Mouse (Mus musculus) liver, embryonic 15.5 days (tissue): ENCODE measurements around the gene Slc1a6. TPM values are rescaled to one million over a fixed set of nuclear protein-coding genes. Genes with fewer than 3 reads are reported as not detected.
A peak's percentile ranks its signal among the peaks of the same experiment; 100 is the strongest.

Experiments
- ATAC-seq: fragments of 200-750 bp; cut with Nextera tagmentation; 2 replicates; pipeline ENCODE4 v1.8.0; 2017; ENCODE audit warnings: moderate number of reproducible peaks, mild to moderate bottlenecking, moderate library complexity; ENCODE audit not compliant: insufficient read depth
- H3K27ac ChIP-seq: fragments of 300-500 bp; sonication (generic); replicated peaks from 2 replicates; pipeline ENCODE4 v1.5.1; 2015; ENCODE audit warnings: mild to moderate bottlenecking, inconsistent platforms
- H3K27me3 ChIP-seq: fragments of 300-500 bp; sonication (generic); 2 replicates; pipeline ENCODE4 v1.6.1; 2015; ENCODE audit warnings: mild to moderate bottlenecking, inconsistent platforms
- H3K36me3 ChIP-seq: fragments of 300-500 bp; sonication (generic); replicated peaks from 2 replicates; pipeline ENCODE4 v1.6.1; 2015; ENCODE audit warnings: moderate library complexity, mild to moderate bottlenecking, inconsistent platforms
- H3K4me1 ChIP-seq: fragments of 300-500 bp; sonication (generic); replicated peaks from 2 replicates; pipeline ENCODE4 v1.6.1; 2015; ENCODE audit warnings: inconsistent platforms
- H3K4me2 ChIP-seq: fragments of 300-500 bp; sonication (generic); 2 replicates; pipeline ENCODE4 v1.6.1; 2015; ENCODE audit warnings: moderate library complexity, mild to moderate bottlenecking, inconsistent platforms
- H3K4me3 ChIP-seq: fragments of 300-500 bp; sonication (generic); replicated peaks from 2 replicates; pipeline ENCODE4 v1.5.1; 2015; ENCODE audit warnings: mild to moderate bottlenecking, inconsistent platforms
- H3K9ac ChIP-seq: fragments of 300-500 bp; sonication (generic); 2 replicates; pipeline ENCODE4 v1.6.1; 2015; ENCODE audit warnings: moderate library complexity, mild to moderate bottlenecking, inconsistent platforms
- H3K9me3 ChIP-seq: fragments of 300-500 bp; sonication (generic); replicated peaks from 2 replicates; pipeline ENCODE4 v1.6.1; 2016; ENCODE audit warnings: inconsistent platforms
- WGBS: fragments of 180-500 bp; shearing (Covaris S2); methylation state at CpG from one replicate; pipeline ENCODE4 v1.1.7; 2015; ENCODE audit warnings: mixed read lengths; ENCODE audit not compliant: insufficient replicate concordance; 5-methylcytosine and 5-hydroxymethylcytosine counted together
- polyA plus RNA-seq: library from polyadenylated mRNA; unstranded; fragments of >200 nt; fragmentation: Nextera tagmentation; extraction: Ambion mirVana; gene quantifications from 2 replicates; pipeline ENCODE4 v1.2.1, GENCODE M21; 2015

Gene Slc1a6
- polyA plus RNA-seq, result 0.12 and 0.17 TPM in 2 replicates

- H3K27ac ChIP-seq, result no peak within 1 kb of the TSS
- H3K27me3 ChIP-seq, result peaks cover 28% of the 10 kb centered on the region
- no peaks in the 10 kb centered on the region for H3K9me3 ChIP-seq
- no peak within 1 kb of the TSS for H3K9ac ChIP-seq
- H3K4me2 ChIP-seq, result peak within 1 kb of the TSS; percentile 63
- H3K36me3 ChIP-seq, result no peaks in the 10 kb centered on the region
- no peak for ATAC-seq
- 2% methylated on average over 48 of the region's 54 CpGs for WGBS
- H3K4me1 ChIP-seq, result no peaks in the 10 kb centered on the region
- peak within 1 kb of the TSS; percentile 40 for H3K4me3 ChIP-seq
These were observed at the start of gene Slc1a6 for GRCm38 (mm10) chr10:78779981-78780651. Gene Slc1a6, plus strand, starts transcription at chr10:78780496.

- Histone ChIP-seq H3K4me1 (no peaks in the 10 kb centered on the region), H3K9ac (no peak overlapping the region), H3K4me2 (no peak overlapping the region), H3K27me3 (no peaks in the 10 kb centered on the region), H3K4me3 (no peak overlapping the region), H3K9me3 (no peaks in the 10 kb centered on the region), H3K27ac (no peak overlapping the region), H3K36me3 (no peaks in the 10 kb centered on the region)
- 46% methylated on average over 4 of the region's 4 CpGs for WGBS
- ATAC-seq, result no peak
These were observed 40.5 kb upstream of the Slc1a6 start for GRCm38 (mm10) chr10:78739821-78740220.

GRCm38 (mm10) chr10:78743721-78744120 lies 36.6 kb upstream of the Slc1a6 start:
- Histone ChIP-seq H3K4me3 (no peak overlapping the region), H3K27me3 (peaks cover 12% of the 10 kb centered on the region), H3K36me3 (no peaks in the 10 kb centered on the region), H3K27ac (no peak overlapping the region), H3K9me3 (no peaks in the 10 kb centered on the region), H3K4me1 (no peaks in the 10 kb centered on the region), H3K9ac (no peak overlapping the region), H3K4me2 (no peak overlapping the region)
- ATAC-seq, result no peak

GRCm38 (mm10) chr10:78745453-78746232 lies 34.7 kb upstream of the Slc1a6 start:
- Histone ChIP-seq H3K9me3 (no peaks in the 10 kb centered on the region), H3K4me3 (no peak overlapping the region), H3K9ac (no peak overlapping the region), H3K27ac (no peak overlapping the region), H3K4me1 (no peaks in the 10 kb centered on the region), H3K4me2 (no peak overlapping the region), H3K36me3 (no peaks in the 10 kb centered on the region), H3K27me3 (peaks cover 14% of the 10 kb centered on the region)
- 33% methylated on average over 4 of the region's 4 CpGs for WGBS
- ATAC-seq, result no peak

- H3K9ac ChIP-seq, result no peak overlapping the region
- no peak overlapping the region for H3K4me3 ChIP-seq
- H3K9me3 ChIP-seq, result no peaks in the 10 kb centered on the region
- H3K4me1 ChIP-seq, result no peaks in the 10 kb centered on the region
- 4% methylated on average over 27 of the region's 27 CpGs for WGBS
- H3K27ac ChIP-seq, result no peak overlapping the region
- peak overlapping the region; percentile 23; the same call in 1 of the 2 replicates for H3K4me2 ChIP-seq
- ATAC-seq, result no peak
- no peaks in the 10 kb centered on the region for H3K36me3 ChIP-seq
- H3K27me3 ChIP-seq, result peaks cover 27% of the 10 kb centered on the region
These were observed 33.1 kb upstream of the Slc1a6 start for GRCm38 (mm10) chr10:78747035-78747721.

GRCm38 (mm10) chr10:78748161-78748560 lies 32.1 kb upstream of the Slc1a6 start:
- no peak overlapping the region for H3K4me2 ChIP-seq
- H3K36me3 ChIP-seq, result no peaks in the 10 kb centered on the region
- H3K27me3 ChIP-seq, result peaks cover 37% of the 10 kb centered on the region
- H3K4me1 ChIP-seq, result no peaks in the 10 kb centered on the region
- no peak overlapping the region for H3K9ac ChIP-seq
- H3K27ac ChIP-seq, result no peak overlapping the region
- H3K4me3 ChIP-seq, result no peak overlapping the region
- no peaks in the 10 kb centered on the region for H3K9me3 ChIP-seq
- no peak for ATAC-seq
- WGBS, result 60% methylated on average over 13 of the region's 13 CpGs

GRCm38 (mm10) chr10:78748946-78749345 lies 31.4 kb upstream of the Slc1a6 start:
- no peak overlapping the region for H3K9ac ChIP-seq
- 58% methylated on average over 6 of the region's 6 CpGs for WGBS
- H3K4me1 ChIP-seq, result no peaks in the 10 kb centered on the region
- no peak overlapping the region for H3K4me3 ChIP-seq
- H3K9me3 ChIP-seq, result no peaks in the 10 kb centered on the region
- H3K27ac ChIP-seq, result no peak overlapping the region
- H3K4me2 ChIP-seq, result no peak overlapping the region
- H3K36me3 ChIP-seq, result no peaks in the 10 kb centered on the region
- no peak for ATAC-seq
- H3K27me3 ChIP-seq, result peaks cover 40% of the 10 kb centered on the region

- Histone ChIP-seq H3K27me3 (peaks cover 28% of the 10 kb centered on the region), H3K9ac (no peak within 1 kb of the TSS), H3K9me3 (no peaks in the 10 kb centered on the region), H3K27ac (no peak within 1 kb of the TSS), H3K4me1 (no peaks in the 10 kb centered on the region), H3K4me2 (peak within 1 kb of the TSS; percentile 52), H3K36me3 (no peaks in the 10 kb centered on the region), H3K4me3 (peak within 1 kb of the TSS; percentile 29)
- no peak for ATAC-seq
- WGBS, result 3% methylated on average over 60 of the region's 61 CpGs
These were observed 27.7 kb upstream of the Slc1a6 start, which contains the start of gene Ccdc105 for GRCm38 (mm10) chr10:78752452-78753191. Gene Ccdc105, minus strand, starts transcription at chr10:78753065.

- H3K9ac ChIP-seq, result no peak overlapping the region
- H3K9me3 ChIP-seq, result no peaks in the 10 kb centered on the region
- no peaks in the 10 kb centered on the region for H3K36me3 ChIP-seq
- no peaks in the 10 kb centered on the region for H3K4me1 ChIP-seq
- no peak for ATAC-seq
- 35% methylated on average over 6 of the region's 6 CpGs for WGBS
- H3K4me2 ChIP-seq, result no peak overlapping the region
- H3K27me3 ChIP-seq, result peaks cover 23% of the 10 kb centered on the region
- H3K27ac ChIP-seq, result no peak overlapping the region
- H3K4me3 ChIP-seq, result no peak overlapping the region
These were observed 24.3 kb upstream of the Slc1a6 start for GRCm38 (mm10) chr10:78756021-78756420.

- Histone ChIP-seq H3K9ac (no peak overlapping the region), H3K27me3 (no peaks in the 10 kb centered on the region), H3K4me1 (no peaks in the 10 kb centered on the region), H3K4me2 (no peak overlapping the region), H3K4me3 (no peak overlapping the region), H3K9me3 (no peaks in the 10 kb centered on the region), H3K27ac (no peak overlapping the region), H3K36me3 (no peaks in the 10 kb centered on the region)
- ATAC-seq, result no peak
- WGBS, result 46% methylated on average over 1 of the region's 1 CpGs
These were observed 14.7 kb upstream of the Slc1a6 start for GRCm38 (mm10) chr10:78765570-78765969.
